Comparison of ENCODE assay signal across 23 mouse cellular contexts in the genomic region with DNA sequence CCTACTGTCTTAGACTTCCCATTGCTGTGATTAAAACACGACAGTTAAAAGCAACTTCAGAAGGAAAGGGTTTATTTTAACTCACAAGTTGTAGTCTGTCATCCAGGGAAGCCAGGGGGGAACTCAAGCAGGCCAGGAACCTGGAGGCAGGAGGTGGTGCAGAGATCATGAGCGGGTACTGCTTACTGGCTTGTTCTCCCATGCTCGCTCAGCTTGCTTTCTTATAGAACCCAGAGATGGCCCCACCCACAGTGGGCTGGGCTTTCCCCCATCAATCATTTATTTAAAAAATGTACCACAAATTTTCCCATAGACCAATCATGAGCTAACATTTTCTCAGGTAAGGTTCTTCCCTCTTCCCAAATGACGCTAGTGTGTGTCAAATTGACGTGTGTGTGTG.
"Had no signal": no experiment of that assay in that cellular context is flagged by ENCODE, and none has a peak within 500 bp of the region (broad histone marks: within the 10 kb centered on the region; RNA-seq: fewer than 3 reads in every experiment).

No protein-coding gene starts in this region.

- H3K9me3 ChIP-seq: intestine, embryonic 15.5 days; limb, embryonic 10.5 days; limb, embryonic 13.5 days; midbrain, embryonic 12.5 days; midbrain, embryonic 15.5 days; neural tube, embryonic 12.5 days; neural tube, embryonic 15.5 days had no signal

- H3K9ac ChIP-seq: intestine, embryonic 15.5 days; limb, embryonic 13.5 days; lung, embryonic 14.5 days; midbrain, embryonic 12.5 days; midbrain, embryonic 15.5 days; neural tube, embryonic 12.5 days; neural tube, embryonic 15.5 days had no signal

- H3K4me3 ChIP-seq: intestine, embryonic 15.5 days; layer of hippocampus, adult 2 months; limb, embryonic 10.5 days; limb, embryonic 13.5 days; megakaryocyte, embryonic 14.5 days; midbrain, embryonic 12.5 days; midbrain, embryonic 15.5 days; neural tube, embryonic 12.5 days; neural tube, embryonic 15.5 days had no signal

- H3K27ac ChIP-seq: intestine, embryonic 15.5 days; kidney, postnatal 0 days; layer of hippocampus, adult 2 months; limb, embryonic 10.5 days; limb, embryonic 13.5 days; macrophage; midbrain, embryonic 12.5 days; midbrain, embryonic 15.5 days; neural tube, embryonic 12.5 days; neural tube, embryonic 15.5 days had no signal

- H3K27me3 ChIP-seq: intestine, embryonic 15.5 days; limb, embryonic 13.5 days; midbrain, embryonic 12.5 days; midbrain, embryonic 15.5 days; neural tube, embryonic 12.5 days; neural tube, embryonic 15.5 days had no signal

- H3K36me3 ChIP-seq: intestine, embryonic 15.5 days; limb, embryonic 10.5 days; limb, embryonic 13.5 days; midbrain, embryonic 12.5 days; midbrain, embryonic 15.5 days; neural tube, embryonic 12.5 days; neural tube, embryonic 15.5 days had no signal

- H3K4me1 ChIP-seq: intestine, embryonic 15.5 days; neural tube, embryonic 12.5 days had no signal

- H3K4me2 ChIP-seq: intestine, embryonic 15.5 days; limb, embryonic 13.5 days; lung, embryonic 14.5 days; midbrain, embryonic 12.5 days; midbrain, embryonic 15.5 days; neural tube, embryonic 12.5 days; neural tube, embryonic 15.5 days had no signal

- DNase-seq: kidney, adult 11 months; kidney, adult 9 months; kidney, postnatal 25 days; layer of hippocampus, adult 9-11 months; lung, embryonic 14.5 days; right cerebral cortex, adult 18-20 months; right cerebral cortex, postnatal 14 days; right cerebral cortex, postnatal 4 days; thymus, adult 18-20 months; thymus, postnatal 14 days; thymus, postnatal 4 days had no signal

- ATAC-seq: intestine, embryonic 15.5 days; lung, postnatal 0 days; midbrain, embryonic 15.5 days had no signal
